Mouse (Mus musculus) left cerebral cortex, adult 2 months (tissue): ENCODE data around the gene Skida1. TPM values are rescaled to one million over a fixed set of nuclear protein-coding genes. Genes with fewer than 3 reads are reported as not detected.
A peak's percentile ranks its signal among the peaks of the same experiment; 100 is the strongest.
"Not testable (repeated sequence)": the region's sequence is repeated elsewhere in the genome, so short reads cannot be mapped to it uniquely, and the experiment has no call there.

Experiments
- DNase-seq, 2 experiments: peaks; one replicate each; pipeline ENCODE4 v3.0.0; 2021 to 2022; ENCODE audit warnings: low spot score in 2 of 2, mixed read lengths in 1 of 2; ENCODE audit errors: extremely low spot score in 1 of 2
- H3K27ac ChIP-seq: fragments of 200-600 bp; 2 replicates; pipeline ENCODE4 v1.8.1; 2022
- H3K4me3 ChIP-seq: fragments of 200-600 bp; 2 replicates; pipeline ENCODE4 v1.8.1; 2022
- CTCF ChIP-seq: fragments of 200-600 bp; IDR thresholded peaks from 2 replicates; pipeline ENCODE4 v1.8.1; 2022; ENCODE audit warnings: antibody characterized with exemption, mild to moderate bottlenecking, moderate library complexity
- intact Hi-C: fragments of 180-260 bp; cut with DNase I; formaldehyde crosslinking; loops from one replicate; pipeline ENCODE4 v1.15.1; 2025
- long read RNA-seq, 2 experiments: library from polyadenylated mRNA; stranded (forward); transcript quantifications; one replicate each; pipeline ENCODE4 v2.0.0; 2021; ENCODE audit warnings: borderline mapping rate in 2 of 2
- total RNA-seq, 2 experiments: library from RNA; stranded (reverse); gene quantifications; 2 replicates each; pipeline ENCODE4 v1.2.3; 2021

Skida1 gene
- total RNA-seq, result 1 to 10 TPM; 7.4 to 8.0 TPM
- long read RNA-seq, experiment 1, partial matches to known transcripts, result 0 of 8 reads
- long read RNA-seq, experiment 1, other reads (novel, unspliced or antisense), result 8 of 8 reads
- long read RNA-seq, experiment 2, partial matches to known transcripts, result 0 of 5 reads
- long read RNA-seq, experiment 2, other reads (novel, unspliced or antisense), result 5 of 5 reads

DNA sequence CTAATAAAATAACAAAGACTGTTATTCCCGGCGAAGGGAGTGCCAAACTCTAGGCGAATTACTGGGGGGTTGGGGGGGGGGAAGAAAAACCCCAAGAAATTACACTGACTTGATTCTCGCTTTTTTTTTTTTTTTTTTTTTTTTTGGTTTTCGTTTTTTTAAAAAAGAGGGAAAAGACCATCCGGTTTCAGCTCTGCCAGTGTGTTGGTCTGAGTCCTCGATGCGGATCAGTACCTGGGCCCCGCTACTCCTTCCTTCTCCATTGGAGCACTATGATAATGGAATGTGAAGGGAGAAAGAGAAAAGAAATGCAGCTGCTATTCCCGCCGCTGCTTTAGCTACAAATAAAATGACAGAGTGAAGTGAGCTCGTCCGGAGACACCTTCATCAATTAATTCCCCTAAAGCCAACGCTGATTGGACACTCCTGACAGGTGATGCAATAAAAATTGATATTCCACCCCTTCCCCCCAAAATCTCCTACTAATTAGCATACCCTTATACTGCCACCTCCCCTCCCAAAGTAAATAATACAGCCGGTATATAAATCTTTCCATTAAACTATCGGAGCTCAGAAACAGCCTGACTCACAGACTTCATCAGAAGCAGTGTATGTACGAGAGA is at the start of gene Skida1:
Gene Skida1, minus strand, starts transcription at position 599 of the 623 bp plus-strand sequence.
- Histone ChIP-seq H3K27ac (peak within 1 kb of the TSS; percentile 98), H3K4me3 (peak within 1 kb of the TSS; percentile 63)
- intact Hi-C loops, result loop anchor here (5.0 kb wide), 2 partner anchors 316 to 644 kb away; partner anchors contain the start of genes Nebl and Spag6
- TF ChIP-seq CTCF, result no peak
- no peak for DNase-seq

DNA sequence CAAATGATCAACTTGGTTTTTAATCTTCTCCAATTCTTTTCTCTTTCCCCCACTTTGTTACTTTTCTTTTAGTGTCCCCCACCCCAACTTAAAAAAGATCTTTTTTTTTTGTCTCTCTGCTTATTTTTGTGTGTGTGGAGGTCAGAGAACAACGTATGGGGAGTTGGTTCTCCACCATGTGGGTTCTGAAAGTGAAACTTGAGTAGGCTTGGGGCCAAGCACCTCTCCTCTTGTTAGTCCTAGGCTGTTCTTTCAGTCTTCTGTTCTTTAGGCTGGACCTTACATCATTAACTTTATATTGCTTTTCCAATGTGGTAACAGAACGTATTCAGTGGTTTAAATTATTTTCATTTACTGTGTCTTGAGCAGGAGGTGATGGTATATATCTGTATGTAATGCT is 47.0 kb upstream of the Skida1 start:
- TF ChIP-seq CTCF, result no peak
- intact Hi-C loops, result no loop called here
- Histone ChIP-seq H3K4me3 (no peak overlapping the region), H3K27ac (no peak overlapping the region)
- DNase-seq, result no peak

DNA sequence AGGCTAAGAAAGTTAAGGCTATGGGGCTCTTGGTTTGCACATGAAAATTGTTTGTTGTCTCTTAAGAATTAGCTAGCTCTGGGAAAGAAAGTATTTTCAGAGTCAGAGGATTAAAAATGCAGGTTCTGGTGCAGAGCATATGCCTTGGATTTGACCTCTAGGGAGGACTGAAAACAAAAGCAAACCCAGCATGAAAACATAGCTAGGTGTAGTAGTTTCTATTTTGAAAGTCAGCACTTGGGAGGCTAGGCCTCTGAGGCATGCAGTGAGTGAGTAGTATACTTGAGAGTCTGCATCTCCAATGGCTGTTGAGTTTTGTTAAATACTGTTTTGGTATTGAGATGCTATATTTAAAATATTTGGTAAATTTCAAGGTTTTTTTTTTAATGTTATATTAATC is 45.5 kb upstream of the Skida1 start:
- no peak overlapping the region for H3K4me3 ChIP-seq
- no peak for DNase-seq
- intact Hi-C loops, result no loop called here
- no peak overlapping the region for H3K27ac ChIP-seq
- TF ChIP-seq CTCF, result no peak

DNA sequence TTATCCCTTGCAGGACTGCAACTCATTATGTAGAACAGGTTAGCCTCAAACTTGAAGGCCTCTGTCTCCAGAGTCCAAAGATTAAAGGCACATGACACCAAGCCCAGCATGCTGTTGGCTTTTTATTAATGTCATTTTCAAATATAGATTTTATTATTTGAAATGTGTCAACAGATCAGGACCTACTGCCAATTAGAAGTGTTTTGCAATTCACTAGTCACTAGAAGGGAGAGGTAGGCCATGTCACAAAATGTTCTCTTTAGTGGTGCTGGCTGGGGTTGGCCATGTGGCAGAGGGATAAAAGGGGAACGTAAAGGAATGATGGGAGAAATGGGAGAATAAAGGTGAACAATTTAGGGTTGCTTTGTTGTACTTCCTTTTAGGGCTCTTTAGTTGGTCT is 45.0 kb upstream of the Skida1 start:
- Histone ChIP-seq H3K27ac (no peak overlapping the region), H3K4me3 (no peak overlapping the region)
- no peak for DNase-seq
- no peak for TF ChIP-seq CTCF
- intact Hi-C loops, result no loop called here

DNA sequence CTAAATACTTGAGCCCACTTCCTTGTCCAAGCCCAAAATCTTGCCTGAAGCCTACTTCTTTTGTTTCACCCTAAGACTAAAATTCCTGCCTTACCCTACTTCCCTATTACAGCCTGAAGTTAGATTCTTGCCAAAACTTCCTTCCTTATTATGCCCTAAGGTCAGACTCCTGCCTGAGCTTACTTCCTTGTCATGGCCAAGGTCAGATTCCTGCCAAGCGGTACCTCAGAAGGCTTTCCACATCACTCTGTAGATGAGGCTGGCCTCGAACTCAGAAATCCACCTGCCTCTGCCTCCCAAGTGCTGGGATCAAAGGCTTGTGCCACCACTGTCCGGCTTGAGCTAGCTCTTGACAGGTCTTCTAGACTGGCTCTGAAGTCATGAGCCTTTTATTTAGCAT is 38.8 kb upstream of the Skida1 start:
- DNase-seq, H3K27ac ChIP-seq, H3K4me3 ChIP-seq, intact Hi-C loops: not testable (repeated sequence)

DNA sequence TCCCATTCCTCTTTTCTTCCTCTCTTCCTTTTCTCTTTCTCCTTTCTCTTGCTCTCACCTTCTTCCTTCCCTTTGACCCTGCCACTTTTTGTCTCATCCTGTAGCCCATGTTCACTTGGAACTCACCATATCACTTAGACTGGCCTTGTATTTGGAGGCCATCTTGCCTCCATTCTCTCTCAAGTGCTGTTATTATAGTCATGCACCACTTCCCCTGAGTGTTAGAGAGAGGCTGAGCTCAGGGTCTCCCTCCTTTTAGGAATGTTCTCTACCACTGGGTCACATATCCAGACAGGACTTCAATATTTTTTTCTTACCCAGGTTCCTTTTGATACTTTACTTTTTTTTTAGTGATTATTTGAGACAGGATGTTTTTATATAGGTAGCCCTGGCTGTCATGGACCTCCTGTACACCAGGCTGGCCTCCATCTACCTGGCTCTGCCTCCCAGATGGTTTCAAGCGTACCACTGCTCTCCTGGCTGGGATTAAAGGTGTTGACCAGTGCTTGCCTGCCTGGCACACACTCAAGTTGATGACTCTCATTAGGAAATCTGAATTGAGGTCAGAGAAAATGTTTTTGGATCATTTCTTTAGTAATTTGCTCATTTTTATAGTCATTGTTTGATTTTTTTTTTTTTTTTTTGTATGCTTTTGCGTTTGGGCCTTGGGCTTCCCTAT is 31.5 kb upstream of the Skida1 start:
- intact Hi-C loops, result no loop called here
- no peak for TF ChIP-seq CTCF
- Histone ChIP-seq H3K4me3 (no peak overlapping the region), H3K27ac (no peak overlapping the region)
- DNase-seq, result no peak

DNA sequence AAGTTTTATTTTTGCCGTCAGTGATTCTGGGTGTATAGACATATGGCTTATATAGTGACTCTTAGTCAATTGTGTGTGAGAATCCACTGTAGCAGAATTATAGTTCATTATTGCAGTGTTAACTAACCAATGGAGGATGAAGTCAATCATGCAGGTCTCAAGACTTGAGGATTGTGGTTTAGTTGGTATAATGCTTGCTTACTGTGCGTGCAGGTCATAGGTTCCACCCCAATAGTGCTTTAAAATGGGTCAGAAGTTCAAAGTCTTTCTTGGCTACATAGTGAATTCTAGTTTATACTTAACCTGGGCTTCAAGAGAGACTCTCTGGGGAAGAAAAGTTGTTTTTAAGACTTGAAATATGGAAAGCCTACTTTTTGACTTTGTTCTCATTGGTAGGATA is 23.1 kb upstream of the Skida1 start:
- no peak for DNase-seq
- H3K27ac ChIP-seq, result no peak overlapping the region
- intact Hi-C loops, result no loop called here
- H3K4me3 ChIP-seq, result no peak overlapping the region
- TF ChIP-seq CTCF, result no peak

DNA sequence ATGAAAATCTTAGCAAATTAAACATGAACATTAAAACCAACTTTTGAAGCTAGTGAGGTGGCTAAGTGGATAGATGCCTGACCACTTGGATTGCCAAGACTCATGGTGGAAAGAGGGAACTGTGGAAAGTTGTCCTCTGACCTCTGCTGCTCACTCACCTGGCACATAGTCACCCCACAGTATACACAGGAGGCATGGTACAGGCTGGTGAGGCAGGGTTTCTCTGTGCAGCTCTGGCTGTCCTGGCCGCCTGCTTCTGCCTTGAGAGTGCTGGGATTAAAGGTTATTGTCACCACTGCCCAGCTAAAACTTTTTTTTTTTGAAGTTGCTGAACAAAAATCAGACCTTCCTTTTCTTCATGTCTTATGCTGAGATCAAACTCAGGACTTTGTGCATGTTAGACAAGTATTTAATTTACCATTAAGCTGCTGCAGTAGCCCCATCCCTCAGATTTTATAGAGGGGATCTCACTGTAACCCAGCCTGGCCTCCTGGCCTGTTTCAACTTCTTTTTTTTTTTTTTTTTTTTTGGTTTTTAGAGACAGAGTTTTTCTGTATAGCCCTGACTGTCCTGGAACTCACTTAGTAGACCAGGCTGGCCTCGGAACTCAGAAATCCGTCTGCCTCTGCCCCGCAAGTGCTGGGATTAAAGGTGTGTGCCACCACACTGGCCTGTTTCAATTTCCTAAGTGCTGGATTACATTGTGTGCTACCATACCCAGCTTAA is 19.4 kb upstream of the Skida1 start:
- TF ChIP-seq CTCF, result no peak
- no peak overlapping the region for H3K4me3 ChIP-seq
- intact Hi-C loops, result no loop called here
- no peak for DNase-seq
- H3K27ac ChIP-seq, result no peak overlapping the region

DNA sequence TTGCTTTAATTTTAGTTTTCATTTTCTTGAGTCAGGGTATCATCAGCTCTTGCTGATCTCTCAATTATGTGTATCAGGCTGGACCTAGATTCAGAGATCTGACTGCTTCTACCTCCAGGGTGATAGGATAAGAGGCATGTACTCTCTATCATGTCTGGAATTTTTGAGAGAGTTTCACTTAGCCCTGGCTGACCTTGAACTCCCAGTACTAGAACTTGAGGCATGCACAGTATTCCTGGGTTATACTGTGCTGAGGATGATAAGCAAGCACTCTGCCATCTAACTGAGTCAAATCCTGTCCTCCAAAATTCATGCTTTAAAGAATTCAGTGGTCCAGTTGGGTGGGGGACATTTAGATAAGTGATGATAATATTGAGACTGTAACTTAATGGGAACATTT is 17.6 kb upstream of the Skida1 start:
- no peak overlapping the region for H3K27ac ChIP-seq
- no peak overlapping the region for H3K4me3 ChIP-seq
- intact Hi-C loops, result no loop called here
- no peak for TF ChIP-seq CTCF
- DNase-seq, result no peak

DNA sequence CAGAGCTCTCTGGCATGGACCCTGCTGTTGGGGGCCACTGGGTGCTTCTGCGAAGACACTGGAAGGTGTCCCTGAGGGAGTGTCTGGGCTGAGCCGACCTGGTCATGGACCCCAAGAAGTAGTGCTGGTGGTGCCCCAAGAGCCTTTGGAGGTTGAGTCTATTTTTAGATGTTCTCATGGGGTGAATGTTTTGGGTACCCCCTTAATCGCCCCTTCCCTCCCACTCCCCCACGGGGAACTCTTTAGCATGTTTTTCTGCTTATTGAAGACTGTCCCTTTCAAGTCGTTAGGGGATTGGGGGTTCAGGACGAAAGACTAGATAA is 16.8 kb upstream of the Skida1 start:
- intact Hi-C loops, result no loop called here
- DNase-seq, result no peak
- Histone ChIP-seq H3K4me3 (peak overlapping the region; percentile 92), H3K27ac (peak overlapping the region; percentile 71)
- TF ChIP-seq CTCF, result no peak

DNA sequence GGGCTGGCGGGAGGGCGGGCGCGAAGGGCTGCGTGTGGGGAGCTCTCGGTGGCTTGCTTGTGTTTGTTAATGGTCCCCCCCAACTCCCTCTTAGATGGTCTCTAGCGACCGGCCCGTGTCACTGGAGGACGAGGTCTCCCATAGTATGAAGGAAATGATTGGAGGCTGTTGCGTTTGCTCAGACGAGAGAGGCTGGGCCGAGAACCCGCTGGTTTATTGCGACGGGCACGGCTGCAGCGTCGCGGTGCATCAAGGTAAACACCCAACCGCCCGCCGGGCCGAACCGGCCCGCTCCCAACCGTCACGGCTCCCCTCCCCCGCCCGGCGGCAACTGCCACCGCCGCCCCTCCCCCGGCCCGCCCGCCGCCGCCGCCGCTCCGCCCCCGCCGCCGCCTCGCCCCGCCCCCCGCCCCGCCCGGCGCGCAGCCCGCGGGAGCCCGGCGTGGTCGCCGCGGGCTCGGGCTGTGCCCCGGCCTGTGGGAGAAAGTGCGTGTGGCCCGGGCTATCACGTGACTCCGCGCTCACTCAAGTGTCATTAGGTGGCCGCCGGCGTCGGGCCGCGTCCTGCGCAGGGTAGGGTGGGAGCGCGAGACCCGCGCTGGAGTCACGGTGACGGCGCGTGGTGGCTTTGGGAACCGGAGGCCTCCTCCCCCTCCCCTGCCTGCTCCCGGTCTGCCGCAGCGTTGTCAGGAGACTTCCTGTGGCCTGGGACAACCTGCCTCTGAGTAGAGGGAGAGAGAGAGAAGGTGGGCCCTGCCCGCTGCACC is 16.3 kb upstream of the Skida1 start:
- DNase-seq, result peak; percentile 66 to 78
- peak overlapping the region; percentile 97 for H3K27ac ChIP-seq
- peak overlapping the region; percentile 92 for H3K4me3 ChIP-seq
- TF ChIP-seq CTCF, result no peak
- intact Hi-C loops, result loop anchor here (1.0 to 5.0 kb wide), 4 partner anchors 9 to 643 kb away; partner anchors contain the start of gene Bmi1
